Mouse (Mus musculus) stomach, postnatal 0 days (tissue): ENCODE results near the gene Kirrel3.

Experiments
- CTCF ChIP-seq: IDR thresholded peaks from 2 replicates; pipeline ENCODE4 v1.5.1; 2016; ENCODE audit warnings: antibody characterized with exemption, low read depth, mild to moderate bottlenecking, moderate library complexity
- EP300 ChIP-seq: optimal IDR thresholded peaks from 2 replicates; pipeline ENCODE3; 2016; ENCODE audit warnings: antibody characterized with exemption

- TF ChIP-seq CTCF: no peak
- TF ChIP-seq EP300: no peak
Measured at GRCm38 (mm10) chr9:34653141-34653540, 167.4 kb downstream of the Kirrel3 start.
